Mouse (Mus musculus): ENCODE measurements at regions not wholly inside any gene's neighbourhood (a gene's known extent, or its start where the extent isn't known, plus 50 kb on each side); places are given as distances from the start of the nearest gene placed in this dataset.

GRCm38 (mm10) chr12:35248476-35248875 lies 201.5 kb downstream of the Snx13 start:
- TF ChIP-seq CTCF (IDR thresholded peaks at IDR 0.05; ENCODE audit: low read depth, low read length) (no peak), POLR2A (IDR thresholded peaks at IDR 0.05; ENCODE audit: borderline replicate concordance, low read depth, low read length) (no peak)
